Mouse (Mus musculus) kidney, adult 2 months (tissue): ENCODE measurements around the gene Rrp1b. TPM values are rescaled to one million over a fixed set of nuclear protein-coding genes. Genes with fewer than 3 reads are reported as not detected.
"Not testable (repeated sequence)": the region's sequence is repeated elsewhere in the genome, so short reads cannot be mapped to it uniquely, and the experiment has no call there.

Experiments
- DNase-seq: peaks from one replicate; pipeline ENCODE4 v3.0.0; 2021
- H3K27ac ChIP-seq: fragments of 200-500 bp; 2 replicates; pipeline ENCODE4 v1.5.1; 2012; ENCODE audit warnings: low read depth, low read length, control low read depth, inconsistent platforms; ENCODE audit not compliant: insufficient read depth
- H3K27me3 ChIP-seq: fragments of 200-500 bp; replicated peaks from 2 replicates; pipeline ENCODE4 v1.6.1; 2012; ENCODE audit warnings: mild to moderate bottlenecking, moderate library complexity, low read length, inconsistent platforms; ENCODE audit not compliant: control insufficient read depth, insufficient read depth
- H3K36me3 ChIP-seq: fragments of 200-500 bp; 2 replicates; pipeline ENCODE4 v1.6.1; 2012; ENCODE audit warnings: mild to moderate bottlenecking, moderate library complexity, low read length, inconsistent platforms; ENCODE audit not compliant: control insufficient read depth, insufficient read depth
- H3K4me1 ChIP-seq: fragments of 200-500 bp; 2 replicates; pipeline ENCODE4 v1.6.1; 2011; ENCODE audit warnings: low read length; ENCODE audit not compliant: control insufficient read depth, insufficient read depth
- H3K4me3 ChIP-seq: fragments of 200-500 bp; 2 replicates; pipeline ENCODE4 v1.5.1; 2011; ENCODE audit warnings: mild to moderate bottlenecking, low read depth, low read length, control low read depth; ENCODE audit not compliant: insufficient read depth
- CTCF ChIP-seq: fragments of 200-500 bp; conservative IDR thresholded peaks from 2 replicates; pipeline ENCODE4 v1.5.1; 2011; ENCODE audit warnings: low read depth, mild to moderate bottlenecking, control low read depth, low read length, moderate library complexity, mixed read lengths; ENCODE audit not compliant: insufficient read depth, insufficient read length
- POLR2A ChIP-seq: fragments of 200-500 bp; IDR thresholded peaks from one replicate; pipeline ENCODE4 v1.6.1; 2011; ENCODE audit warnings: low read depth, low read length, control low read depth
- WGBS: fragments of 180-500 bp; shearing (Covaris S2); methylation state at CpG from one replicate; pipeline ENCODE4 v1.1.7; 2018; 5-methylcytosine and 5-hydroxymethylcytosine counted together
- polyA plus RNA-seq: library from polyadenylated mRNA; depleted of rRNA; stranded (reverse); fragments of >200 nt; gene quantifications from 2 replicates; pipeline ENCODE4 v1.2.3, GENCODE M21; 2012

The Rrp1b gene
- polyA plus RNA-seq, 1 experiment: 4.7 TPM

DNA sequence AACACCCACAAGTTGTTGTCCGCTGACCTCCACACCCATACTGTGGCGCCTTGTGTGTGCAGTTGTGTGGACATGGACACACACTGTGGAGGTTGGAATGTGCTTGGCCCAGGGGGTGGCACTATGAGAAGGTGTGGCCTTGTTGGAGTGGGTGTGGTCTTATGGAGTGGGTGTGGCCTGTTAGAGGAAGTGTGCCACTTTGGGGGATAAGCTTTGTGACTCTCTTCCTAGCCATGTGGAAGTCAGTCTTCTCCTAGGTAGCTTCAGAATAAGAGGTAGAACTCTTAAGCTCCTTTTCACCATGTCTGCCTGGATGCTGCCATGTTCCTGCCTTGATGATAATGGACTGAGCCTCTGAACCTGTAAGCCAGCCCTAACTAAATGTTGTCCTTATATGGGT, 51.2 kb downstream of the Rrp1b start:
- WGBS: 96% methylated on average over 2 of the region's 2 CpGs
- Histone ChIP-seq H3K36me3 (no peaks in the 10 kb centered on the region), H3K4me3 (no peak overlapping the region), H3K27me3 (no peaks in the 10 kb centered on the region), H3K4me1 (no peaks in the 10 kb centered on the region), H3K27ac (no peak overlapping the region)
- TF ChIP-seq POLR2A (no peak), CTCF (no peak)
- DNase-seq: no peak

DNA sequence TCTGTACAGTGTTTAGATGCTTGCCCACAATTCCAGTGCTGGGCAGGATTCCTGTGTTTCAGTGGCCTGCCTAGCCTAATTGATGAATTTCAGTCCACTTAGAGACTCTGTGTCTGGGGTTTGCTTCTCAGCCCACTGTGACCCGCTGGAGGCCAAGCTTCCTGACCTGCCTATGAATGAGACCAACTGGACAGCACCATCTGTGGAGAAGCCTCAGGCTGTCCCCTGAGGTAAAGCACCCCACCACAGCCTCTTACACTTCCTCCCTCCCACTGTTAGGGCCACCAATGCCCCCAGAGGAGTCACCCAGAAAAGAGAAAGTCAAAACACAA, 55.1 kb downstream of the Rrp1b start:
- H3K27ac ChIP-seq: 0 out of 2 replicates have a peak overlapping the region, but pooled peaks have one; percentile 45
- peak overlapping the region; percentile 37; the same call in 1 of the 2 replicates for H3K4me3 ChIP-seq
- no peaks in the 10 kb centered on the region for H3K4me1 ChIP-seq
- H3K36me3 ChIP-seq: no peaks in the 10 kb centered on the region
- TF ChIP-seq CTCF (no peak), POLR2A (no peak)
- no peak for DNase-seq
- WGBS: 17% methylated on average over 1 of the region's 1 CpGs
- no peaks in the 10 kb centered on the region for H3K27me3 ChIP-seq

DNA sequence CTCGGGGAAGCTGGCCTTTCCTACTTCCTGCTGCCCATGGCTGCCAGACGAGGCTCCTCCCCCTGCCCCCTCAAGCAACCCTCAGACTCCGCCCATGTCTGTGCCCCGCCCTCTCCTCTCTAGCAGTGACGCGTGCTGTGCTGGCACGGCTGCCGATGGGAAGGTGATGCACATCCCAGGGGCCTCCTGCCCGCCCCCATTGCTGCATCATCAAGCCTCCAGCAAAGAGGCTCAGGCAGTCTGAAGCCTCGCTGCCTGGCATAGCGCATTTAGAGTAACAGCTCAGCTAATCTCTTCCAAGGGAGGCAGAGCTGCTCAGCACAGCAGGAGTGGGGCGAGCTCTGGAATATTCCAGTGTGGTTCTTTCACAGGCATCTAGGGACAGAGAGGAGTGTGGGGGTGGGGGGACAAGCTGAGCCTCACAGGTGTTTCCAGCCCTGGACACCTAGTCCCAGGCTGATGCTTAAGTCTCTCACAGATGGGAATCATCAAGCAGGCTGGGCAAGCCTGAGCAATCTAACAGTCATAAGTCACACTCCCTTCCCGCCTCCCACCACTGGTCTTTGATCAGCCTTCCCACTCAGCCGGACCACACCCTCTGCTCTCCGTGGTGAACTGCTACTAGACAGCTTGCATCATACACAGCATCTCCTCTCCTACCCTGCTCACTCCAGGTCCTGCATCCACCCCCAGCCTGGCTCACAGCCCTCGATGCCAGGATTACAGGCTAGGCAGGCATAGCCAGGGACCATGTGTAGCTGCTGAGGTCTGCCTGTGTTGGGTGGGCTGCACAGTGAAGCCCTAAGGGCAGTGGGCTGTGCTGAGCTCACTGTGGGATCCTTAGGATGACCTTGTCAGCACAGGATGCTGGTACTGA, 55.7 kb downstream of the Rrp1b start:
- not testable (repeated sequence) for H3K36me3 ChIP-seq, H3K4me1 ChIP-seq, H3K27me3 ChIP-seq
- H3K27ac ChIP-seq: 0 out of 2 replicates have a peak overlapping the region, but pooled peaks have one; percentile 45
- H3K4me3 ChIP-seq: peak overlapping the region; percentile 37; the same call in 1 of the 2 replicates
- DNase-seq: peak; percentile 86
- 5% methylated on average over 16 of the region's 16 CpGs for WGBS

DNA sequence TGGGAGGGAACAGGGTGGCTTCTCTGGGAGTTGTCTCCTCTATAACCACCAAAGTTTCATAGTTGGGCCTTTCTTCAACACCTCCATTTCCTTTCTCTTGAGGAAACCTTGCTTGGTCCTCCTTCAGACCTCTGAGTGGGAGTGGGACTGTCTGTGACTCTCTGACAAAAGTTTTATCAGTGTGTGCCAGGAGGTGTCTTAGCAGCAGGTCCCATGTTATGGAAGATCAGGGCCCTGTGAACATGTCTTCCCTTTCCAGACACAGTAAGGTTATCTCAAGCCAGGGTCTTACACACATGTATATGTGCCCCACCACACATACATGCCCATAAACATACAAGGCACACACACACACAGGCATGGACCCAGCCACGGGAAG, 56.3 kb downstream of the Rrp1b start:
- Histone ChIP-seq H3K4me1 (peaks cover 1% of the 10 kb centered on the region), H3K27me3 (no peaks in the 10 kb centered on the region), H3K36me3 (no peaks in the 10 kb centered on the region), H3K27ac (no peak overlapping the region), H3K4me3 (no peak overlapping the region)
- DNase-seq: no peak
- no peak for TF ChIP-seq CTCF
- TF ChIP-seq POLR2A: no peak
- 95% methylated on average over 1 of the region's 1 CpGs for WGBS

DNA sequence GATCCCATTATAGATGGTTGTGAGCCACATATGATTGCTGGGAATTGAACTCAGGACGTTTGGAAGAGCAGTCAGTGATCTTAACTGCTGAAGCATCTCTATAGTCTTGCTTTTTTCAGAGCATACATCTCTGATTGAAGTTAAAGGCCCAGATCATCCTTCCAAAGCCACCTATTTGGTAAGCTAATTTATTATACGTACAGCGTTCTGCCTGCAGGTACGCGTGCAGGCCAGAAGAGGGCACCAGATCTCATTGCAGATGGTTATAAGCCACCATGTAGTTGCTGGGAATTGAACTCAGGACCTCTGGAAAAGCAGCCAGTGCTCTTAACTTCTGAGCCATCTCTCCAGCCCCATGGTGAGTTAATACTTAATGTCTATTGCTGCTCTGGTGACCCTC, 57.0 kb downstream of the Rrp1b start:
- Histone ChIP-seq H3K27ac (no peak overlapping the region), H3K27me3 (no peaks in the 10 kb centered on the region), H3K4me1 (peaks cover 5% of the 10 kb centered on the region), H3K4me3 (no peak overlapping the region), H3K36me3 (no peaks in the 10 kb centered on the region)
- WGBS: 87% methylated on average over 5 of the region's 5 CpGs
- TF ChIP-seq CTCF (peak; percentile 39; the same call in 1 of the 2 replicates), POLR2A (no peak)
- DNase-seq: no peak

DNA sequence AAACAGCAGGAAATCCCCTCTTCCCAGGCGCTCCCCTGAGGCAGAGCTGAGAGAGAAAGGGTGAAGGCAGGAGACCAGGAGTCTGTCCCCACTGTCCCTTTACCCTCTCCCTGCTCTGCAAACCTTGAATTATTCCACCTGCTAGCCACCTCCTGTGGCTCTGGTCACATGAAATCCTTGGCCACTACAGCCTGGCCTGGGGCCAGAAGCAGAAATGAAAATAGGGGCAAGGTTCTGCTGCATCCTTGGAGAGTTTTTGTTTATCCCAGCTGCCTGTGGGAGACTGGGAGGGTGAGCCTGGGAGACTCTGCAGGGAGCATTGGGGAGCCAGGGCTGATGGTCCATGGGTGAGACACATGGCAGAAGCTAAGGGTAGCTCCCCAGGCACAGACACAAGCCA, 61.8 kb downstream of the Rrp1b start:
- TF ChIP-seq POLR2A (no peak), CTCF (no peak)
- WGBS: 30% methylated on average over 1 of the region's 1 CpGs
- Histone ChIP-seq H3K36me3 (no peaks in the 10 kb centered on the region), H3K4me3 (no peak overlapping the region), H3K4me1 (peaks cover 13% of the 10 kb centered on the region), H3K27ac (peak overlapping the region; percentile 81), H3K27me3 (no peaks in the 10 kb centered on the region)
- peak; percentile 96 for DNase-seq

DNA sequence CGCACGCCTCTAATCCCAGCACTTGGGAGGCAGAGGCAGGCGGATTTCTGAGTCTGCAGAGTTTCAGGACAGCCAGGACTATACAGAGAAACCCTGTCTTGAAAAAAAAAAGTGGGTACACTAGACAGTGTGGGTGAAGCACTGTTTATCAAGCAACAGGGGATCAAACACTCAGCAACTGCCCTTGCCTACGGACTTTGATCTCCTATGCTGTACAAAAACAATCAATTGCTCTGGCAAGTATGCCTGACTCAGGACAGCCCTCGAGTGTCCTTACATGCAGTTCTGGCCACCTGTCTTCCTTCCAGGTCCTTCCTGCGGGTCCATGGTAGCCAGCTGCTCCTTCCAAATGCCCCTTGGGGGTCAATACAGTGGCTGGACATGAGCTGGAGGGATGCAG, 63.0 kb downstream of the Rrp1b start:
- not testable (repeated sequence) for H3K36me3 ChIP-seq, H3K4me3 ChIP-seq, H3K27me3 ChIP-seq, DNase-seq
- Histone ChIP-seq H3K4me1 (peaks cover 13% of the 10 kb centered on the region), H3K27ac (peak overlapping the region; percentile 42; the same call in 1 of the 2 replicates)
- whole genome bisulfite sequencing: 84% methylated on average over 6 of the region's 6 CpGs
